Mouse (Mus musculus) kidney, embryonic 14.5 days (tissue): ENCODE measurements at regions not wholly inside any gene's neighbourhood (a gene's known extent, or its start where the extent isn't known, plus 50 kb on each side); places are given as distances from the start of the nearest gene placed in this dataset.

ENCODE experiments used
- ATAC-seq: fragments of 200-750 bp; cut with Nextera tagmentation; 2 replicates; pipeline ENCODE4 v1.8.0; 2017; ENCODE audit warnings: moderate number of reproducible peaks, mild to moderate bottlenecking, moderate TSS enrichment, moderate library complexity; ENCODE audit not compliant: low FRiP score, low TSS enrichment
- H3K27ac ChIP-seq: fragments of 300-500 bp; sonication (generic); 2 replicates; pipeline ENCODE4 v1.5.1; 2014; ENCODE audit warnings: low read depth, mild to moderate bottlenecking, low read length, moderate library complexity, mixed read lengths
- H3K27me3 ChIP-seq: fragments of 300-500 bp; sonication (generic); 2 replicates; pipeline ENCODE4 v1.6.1; 2014; ENCODE audit warnings: mild to moderate bottlenecking, low read length; ENCODE audit not compliant: control insufficient read depth, insufficient read depth
- H3K36me3 ChIP-seq: fragments of 300-500 bp; sonication (generic); 2 replicates; pipeline ENCODE4 v1.6.1; 2014; ENCODE audit warnings: low read length, mixed read lengths; ENCODE audit not compliant: control insufficient read depth, insufficient read depth
- H3K4me1 ChIP-seq: fragments of 300-500 bp; sonication (generic); 2 replicates; pipeline ENCODE4 v1.6.1; 2014; ENCODE audit warnings: low read length, mixed read lengths; ENCODE audit not compliant: control insufficient read depth, insufficient read depth
- H3K4me2 ChIP-seq: fragments of 300-500 bp; sonication (generic); replicated peaks from 2 replicates; pipeline ENCODE4 v1.6.1; 2014; ENCODE audit warnings: low read depth, mild to moderate bottlenecking, low read length
- H3K4me3 ChIP-seq: fragments of 300-500 bp; sonication (generic); 2 replicates; pipeline ENCODE4 v1.5.1; 2014; ENCODE audit warnings: mild to moderate bottlenecking, low read length
- H3K9ac ChIP-seq: fragments of 300-500 bp; sonication (generic); 2 replicates; pipeline ENCODE4 v1.6.1; 2014; ENCODE audit warnings: low read depth, mild to moderate bottlenecking, low read length, moderate library complexity
- H3K9me3 ChIP-seq: fragments of 300-500 bp; sonication (generic); 2 replicates; pipeline ENCODE4 v1.6.1; 2016; ENCODE audit warnings: low read length; ENCODE audit not compliant: control insufficient read depth
- WGBS: fragments of 180-500 bp; shearing (Covaris S2); extraction: QIAGEN DNeasy Blood & Tissue Kit; methylation state at CpG from one replicate; pipeline ENCODE4 v1.1.7; 2014; 5-methylcytosine and 5-hydroxymethylcytosine counted together

DNA sequence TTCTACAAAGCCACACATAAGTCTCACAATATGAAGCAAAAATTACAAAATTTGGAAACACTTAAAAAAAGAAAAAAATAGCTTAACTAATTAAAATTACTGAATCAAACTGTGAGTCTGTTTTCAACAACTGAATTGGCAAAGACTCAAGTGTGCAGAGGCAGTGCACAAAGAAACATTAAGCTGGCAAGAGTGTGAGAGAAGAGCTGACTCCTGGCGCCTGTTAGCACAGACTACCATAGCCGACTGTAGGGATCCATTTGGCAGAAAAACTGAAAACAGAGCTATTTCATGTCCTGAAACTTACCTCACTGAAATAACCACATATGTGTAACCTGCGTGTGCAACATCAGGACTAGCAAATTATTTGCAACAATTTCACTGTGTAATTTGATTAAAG, 746.4 kb upstream of the Cypt12 start:
- WGBS: 88% methylated on average over 3 of the region's 3 CpGs
- no peak overlapping the region for H3K27ac ChIP-seq
- H3K9ac ChIP-seq: no peak overlapping the region
- no peak for ATAC-seq
- H3K9me3 ChIP-seq: no peaks in the 10 kb centered on the region
- H3K4me2 ChIP-seq: no peak overlapping the region
- H3K36me3 ChIP-seq: no peaks in the 10 kb centered on the region
- no peak overlapping the region for H3K4me3 ChIP-seq
- no peaks in the 10 kb centered on the region for H3K4me1 ChIP-seq
- no peaks in the 10 kb centered on the region for H3K27me3 ChIP-seq

DNA sequence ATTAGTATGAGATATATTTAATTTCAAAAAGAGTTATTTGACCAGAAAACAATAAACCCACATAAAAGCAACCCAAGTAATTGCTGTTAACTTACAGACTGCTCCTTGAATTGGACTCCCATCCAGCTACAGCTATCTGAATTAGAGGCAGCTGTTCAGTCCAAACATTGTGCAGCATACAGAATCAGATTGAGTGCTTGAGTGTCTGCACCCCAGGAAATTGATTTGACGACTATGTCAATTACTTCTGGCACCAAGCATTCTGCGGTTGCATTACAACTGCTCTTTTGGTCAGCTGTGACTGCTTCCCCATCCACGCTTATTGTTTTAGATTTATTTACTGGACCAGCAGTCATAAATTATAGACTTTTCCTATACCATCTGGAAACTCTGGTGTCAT, 734.2 kb upstream of the Cypt12 start:
- H3K36me3 ChIP-seq: no peaks in the 10 kb centered on the region
- no peak overlapping the region for H3K4me3 ChIP-seq
- H3K4me2 ChIP-seq: no peak overlapping the region
- H3K27ac ChIP-seq: no peak overlapping the region
- H3K9ac ChIP-seq: no peak overlapping the region
- 73% methylated on average over 3 of the region's 3 CpGs for WGBS
- no peaks in the 10 kb centered on the region for H3K27me3 ChIP-seq
- H3K9me3 ChIP-seq: no peaks in the 10 kb centered on the region
- no peaks in the 10 kb centered on the region for H3K4me1 ChIP-seq
- ATAC-seq: no peak

DNA sequence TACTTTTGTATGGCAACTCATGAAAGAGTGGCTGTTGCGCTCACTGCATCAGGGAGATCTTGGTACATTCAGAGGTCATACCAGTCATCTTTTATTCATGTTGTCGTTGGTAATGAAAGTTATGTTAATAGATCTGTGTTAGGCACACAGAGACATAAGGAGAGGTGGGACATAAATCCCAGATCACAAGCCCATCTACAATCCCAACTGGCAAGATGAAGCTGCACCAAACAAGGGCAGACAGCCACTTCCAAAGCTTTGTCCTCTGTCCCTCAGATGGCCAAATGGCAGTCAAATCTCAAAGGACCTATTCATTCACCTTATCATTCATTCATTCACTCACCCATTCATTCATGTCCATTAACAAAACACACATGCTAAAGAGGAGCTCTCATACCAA, 731.4 kb upstream of the Cypt12 start:
- H3K4me3 ChIP-seq: no peak overlapping the region
- H3K27me3 ChIP-seq: no peaks in the 10 kb centered on the region
- H3K9ac ChIP-seq: no peak overlapping the region
- no peaks in the 10 kb centered on the region for H3K36me3 ChIP-seq
- H3K27ac ChIP-seq: no peak overlapping the region
- no peak for ATAC-seq
- H3K9me3 ChIP-seq: no peaks in the 10 kb centered on the region
- H3K4me1 ChIP-seq: no peaks in the 10 kb centered on the region
- no peak overlapping the region for H3K4me2 ChIP-seq
- WGBS: 79% methylated on average over 2 of the region's 2 CpGs

DNA sequence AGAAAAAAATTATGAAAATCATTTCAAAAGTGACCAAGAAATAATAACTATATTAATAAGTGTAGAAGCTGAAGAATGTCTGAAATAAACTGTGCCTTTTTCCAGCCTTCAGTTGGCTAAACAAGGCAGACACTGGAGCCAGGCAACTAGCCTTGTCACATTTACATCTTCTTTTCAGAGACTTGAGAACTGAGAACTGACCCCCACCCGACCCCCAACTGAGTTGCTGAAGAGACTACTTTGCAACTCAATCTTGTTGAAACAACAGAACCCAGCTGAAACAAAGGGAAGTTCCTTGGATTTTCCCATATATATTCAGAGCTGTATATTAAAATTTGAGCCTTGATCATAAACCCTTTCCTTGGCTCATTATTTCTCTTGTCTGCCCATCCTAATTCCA, 709.8 kb upstream of the Cypt12 start:
- ATAC-seq: no peak
- H3K4me3 ChIP-seq: no peak overlapping the region
- no peaks in the 10 kb centered on the region for H3K9me3 ChIP-seq
- H3K36me3 ChIP-seq: no peaks in the 10 kb centered on the region
- no peak overlapping the region for H3K27ac ChIP-seq
- no peak overlapping the region for H3K9ac ChIP-seq
- no peaks in the 10 kb centered on the region for H3K4me1 ChIP-seq
- no peaks in the 10 kb centered on the region for H3K27me3 ChIP-seq
- 17% methylated on average over 1 of the region's 1 CpGs for WGBS
- H3K4me2 ChIP-seq: no peak overlapping the region

DNA sequence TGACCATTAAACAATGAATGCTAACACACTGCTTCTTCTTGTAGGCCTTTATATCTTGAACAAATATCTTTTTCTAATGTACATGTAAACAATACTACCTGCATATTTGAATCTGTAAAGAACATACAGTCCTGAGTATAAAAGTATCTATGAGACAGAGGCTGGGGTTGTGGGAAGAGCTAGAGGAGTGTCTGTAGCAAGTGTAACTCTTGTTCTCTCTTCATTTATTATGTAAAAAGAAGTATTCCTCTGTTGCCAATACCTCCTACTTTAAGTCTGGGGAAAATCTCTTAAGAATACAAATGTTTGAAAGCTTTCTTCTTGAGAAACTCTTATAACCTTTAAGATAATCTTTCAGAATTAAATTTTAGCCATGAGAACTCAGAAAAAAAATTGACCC, 689.8 kb upstream of the Cypt12 start:
- no peaks in the 10 kb centered on the region for H3K27me3 ChIP-seq
- no peak for ATAC-seq

DNA sequence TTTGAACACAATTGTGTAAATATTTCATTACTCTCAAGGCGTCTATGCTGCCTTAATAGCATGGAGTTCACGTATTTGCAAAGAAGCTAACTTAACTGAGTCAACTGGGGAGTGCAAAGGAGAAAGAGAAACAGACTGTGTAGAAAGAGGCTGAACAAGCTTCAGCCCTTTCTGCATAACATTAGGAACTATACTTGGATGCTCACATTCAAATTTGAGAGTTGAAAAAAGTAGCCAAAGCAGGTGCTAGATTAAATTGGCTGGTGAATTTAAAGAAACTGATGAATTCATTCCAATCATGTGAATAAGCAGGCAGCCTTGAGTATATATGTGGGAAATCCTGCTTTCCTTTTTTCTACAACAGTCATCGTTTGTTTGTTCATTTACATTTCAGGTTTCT, 689.1 kb upstream of the Cypt12 start:
- Histone ChIP-seq H3K4me3 (no peak overlapping the region), H3K27ac (no peak overlapping the region), H3K4me2 (no peak overlapping the region), H3K36me3 (no peaks in the 10 kb centered on the region), H3K4me1 (no peaks in the 10 kb centered on the region), H3K9me3 (no peaks in the 10 kb centered on the region), H3K9ac (no peak overlapping the region), H3K27me3 (no peaks in the 10 kb centered on the region)
- ATAC-seq: no peak
- 80% methylated on average over 3 of the region's 3 CpGs for WGBS

More for the DNA sequence above, 689.8 kb upstream of the Cypt12 start:
- Histone ChIP-seq H3K4me1 (no peaks in the 10 kb centered on the region), H3K9me3 (no peaks in the 10 kb centered on the region), H3K36me3 (no peaks in the 10 kb centered on the region), H3K4me2 (no peak overlapping the region), H3K4me3 (no peak overlapping the region), H3K9ac (no peak overlapping the region), H3K27ac (no peak overlapping the region)

DNA sequence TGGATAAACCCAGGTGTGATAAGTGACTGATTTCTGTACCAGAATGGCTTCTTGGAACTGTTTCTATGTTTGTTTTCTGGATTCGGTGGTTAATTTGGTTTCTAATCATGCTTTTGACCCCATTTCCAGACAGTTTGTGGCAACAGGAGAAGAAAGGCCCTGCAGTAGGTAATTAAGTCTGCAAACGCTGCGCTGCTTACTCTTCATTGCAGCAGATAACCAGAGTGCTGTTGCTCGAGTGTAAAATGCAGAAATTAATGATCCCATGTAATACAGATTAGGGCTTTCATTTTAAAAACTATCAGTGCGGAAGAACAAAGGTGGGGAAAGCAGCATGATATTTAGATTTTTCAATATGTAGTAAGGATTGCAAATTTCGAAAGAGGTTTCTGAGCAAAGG, 667.0 kb upstream of the Cypt12 start:
- 67% methylated on average over 6 of the region's 6 CpGs for WGBS

DNA sequence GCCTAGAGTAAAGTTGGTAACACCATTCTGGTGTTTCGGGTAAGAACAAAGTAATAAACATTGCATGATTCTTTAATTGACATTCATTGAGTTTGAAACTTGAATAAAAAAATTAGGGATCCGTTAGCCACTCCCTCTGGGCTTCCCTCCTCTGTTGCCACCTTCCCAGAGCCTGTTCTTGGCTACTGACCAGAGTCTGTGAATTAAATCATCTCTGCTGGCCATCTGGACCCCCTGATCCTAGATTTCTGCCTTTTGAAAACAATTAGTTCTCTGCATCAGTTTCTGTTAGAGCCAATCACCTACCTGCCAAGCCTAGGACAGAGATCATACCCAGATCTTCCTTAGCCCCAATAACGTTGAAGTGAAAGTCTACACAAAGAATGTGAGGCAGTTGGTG, 665.3 kb upstream of the Cypt12 start:
- H3K4me1 ChIP-seq: no peaks in the 10 kb centered on the region
- H3K27ac ChIP-seq: no peak overlapping the region
- H3K27me3 ChIP-seq: no peaks in the 10 kb centered on the region
- WGBS: 83% methylated on average over 3 of the region's 3 CpGs
- no peak for ATAC-seq
- no peaks in the 10 kb centered on the region for H3K36me3 ChIP-seq
- H3K4me3 ChIP-seq: no peak overlapping the region
- no peak overlapping the region for H3K4me2 ChIP-seq
- H3K9me3 ChIP-seq: no peaks in the 10 kb centered on the region
- H3K9ac ChIP-seq: no peak overlapping the region

More for the DNA sequence above, 667.0 kb upstream of the Cypt12 start:
- Histone ChIP-seq H3K4me3 (no peak overlapping the region), H3K36me3 (no peaks in the 10 kb centered on the region), H3K9me3 (no peaks in the 10 kb centered on the region), H3K27ac (no peak overlapping the region), H3K4me2 (no peak overlapping the region), H3K27me3 (no peaks in the 10 kb centered on the region), H3K4me1 (no peaks in the 10 kb centered on the region), H3K9ac (no peak overlapping the region)
- ATAC-seq: no peak

DNA sequence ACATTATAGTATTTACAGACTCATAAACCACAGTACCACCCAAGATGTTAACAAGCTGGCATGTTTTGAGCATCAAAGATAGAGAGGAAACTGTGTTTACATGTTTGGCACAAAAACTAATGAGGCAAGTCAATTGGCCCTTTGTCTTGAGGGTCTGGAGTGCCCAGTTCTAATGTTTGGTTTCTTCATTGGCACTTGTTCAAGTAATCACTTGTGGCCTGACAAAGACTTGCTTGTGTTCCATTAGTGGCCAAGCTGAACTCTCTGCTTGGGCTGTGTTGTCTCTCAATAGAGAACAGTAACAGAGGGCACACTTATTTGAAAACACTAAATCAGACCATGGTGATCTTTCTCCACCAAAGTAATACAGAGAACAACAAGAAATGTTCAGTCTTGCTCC, 630.7 kb upstream of the Cypt12 start:
- H3K9ac ChIP-seq: no peak overlapping the region
- no peak overlapping the region for H3K4me3 ChIP-seq
- no peak overlapping the region for H3K4me2 ChIP-seq
- no peaks in the 10 kb centered on the region for H3K27me3 ChIP-seq
- no peak overlapping the region for H3K27ac ChIP-seq
- H3K36me3 ChIP-seq: no peaks in the 10 kb centered on the region
- ATAC-seq: no peak
- no peaks in the 10 kb centered on the region for H3K4me1 ChIP-seq
- H3K9me3 ChIP-seq: no peaks in the 10 kb centered on the region

DNA sequence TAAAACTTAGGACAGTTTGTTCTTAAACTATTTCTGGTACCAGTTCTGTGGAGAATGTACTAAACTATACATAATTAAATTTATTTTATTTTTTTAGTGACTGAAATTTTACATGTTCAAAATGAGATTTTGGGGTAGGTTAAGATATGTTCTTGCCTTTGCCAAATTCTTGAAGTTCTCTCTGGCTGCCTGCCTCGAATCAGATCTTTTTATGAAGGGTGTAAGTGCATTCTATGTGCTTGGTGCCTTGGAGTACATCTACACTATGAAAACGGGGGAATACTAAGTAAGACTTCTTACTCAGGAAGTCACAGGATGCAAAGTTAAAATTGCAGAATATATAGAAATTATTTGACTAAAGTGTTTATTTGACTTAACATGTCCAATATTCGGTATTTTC, 629.8 kb upstream of the Cypt12 start:
- Histone ChIP-seq H3K4me1 (no peaks in the 10 kb centered on the region), H3K27me3 (no peaks in the 10 kb centered on the region), H3K36me3 (no peaks in the 10 kb centered on the region), H3K9ac (no peak overlapping the region), H3K9me3 (no peaks in the 10 kb centered on the region), H3K4me3 (no peak overlapping the region), H3K27ac (no peak overlapping the region), H3K4me2 (no peak overlapping the region)
- ATAC-seq: no peak
- WGBS: 72% methylated on average over 3 of the region's 3 CpGs
